Mouse (Mus musculus) stomach, postnatal 0 days (tissue): ENCODE measurements around the gene Ncf1.

Source experiments
- CTCF ChIP-seq: IDR thresholded peaks from 2 replicates; pipeline ENCODE4 v1.5.1; 2016; ENCODE audit warnings: antibody characterized with exemption, low read depth, mild to moderate bottlenecking, moderate library complexity
- EP300 ChIP-seq: optimal IDR thresholded peaks from 2 replicates; pipeline ENCODE3; 2016; ENCODE audit warnings: antibody characterized with exemption

- TF ChIP-seq CTCF, result peak; percentile 75
- TF ChIP-seq EP300, result no peak
Observed at GRCm38 (mm10) chr5:134173206-134173605, 56.2 kb downstream of the Ncf1 start.
